Mouse (Mus musculus): ENCODE results near the gene Scimp. TPM values are rescaled to one million over a fixed set of nuclear protein-coding genes. Genes with fewer than 3 reads are reported as not detected.

Scimp gene
- total and polyA plus RNA-seq, 3 experiments = 0.21 to 0.79 (median 0.30) TPM

- TF ChIP-seq POLR2A (IDR thresholded peaks at IDR 0.05; ENCODE audit: low read depth, low read length) (no peak), ZMIZ1 (IDR thresholded peaks at IDR 0.05; ENCODE audit: low read depth, low read length) (no peak), MAFK (IDR thresholded peaks at IDR 0.05; ENCODE audit: insufficient replicate concordance, low read length) (no peak), NRF1 (IDR thresholded peaks at IDR 0.05; ENCODE audit: low read depth, low read length) (no peak), ZKSCAN1 (IDR thresholded peaks at IDR 0.05; ENCODE audit: borderline replicate concordance, low read depth, low read length) (no peak)
These were observed 3.2 kb upstream of the Scimp start (continued) for GRCm38 (mm10) chr11:70815498-70816078.

- H3K36me3 ChIP-seq (replicated peaks in 1 of 2; ENCODE audit: control insufficient read depth in 1 of 2, insufficient read depth in 1 of 2, low read length in 1 of 2) = no peaks in the 10 kb centered on the region
- no peak overlapping the region for H3K27ac ChIP-seq (ENCODE audit: insufficient read depth, low read depth)
- H3K9ac ChIP-seq (ENCODE audit: insufficient read depth, low read depth) = no peak overlapping the region
- DNase-seq (ENCODE audit: extremely low read depth) = no peak
- in situ Hi-C loops (cut with MboI; ENCODE audit: low pct_ligation_motif_present, low pct_unique_long_range_greater_than_20kb, low sequenced_read_pairs) = no loop called here
- H3K27me3 ChIP-seq (replicated peaks) = peaks cover 1% of the 10 kb centered on the region
- H3K4me3 ChIP-seq (replicated peaks in 1 of 3; ENCODE audit: low read depth in 2 of 3, low read length in 2 of 3, poor library complexity in 1 of 3) = no peak overlapping the region
- H3K4me2 ChIP-seq (ENCODE audit: insufficient read depth, low read depth, poor library complexity, severe bottlenecking) = no peak overlapping the region
- no peak for TF ChIP-seq CHD2 (IDR thresholded peaks at IDR 0.05; ENCODE audit: low read length)
- TF ChIP-seq MAX (IDR thresholded peaks at IDR 0.05; ENCODE audit: low read length) = no peak
- no peak for TF ChIP-seq EP300 (IDR thresholded peaks at IDR 0.05; ENCODE audit: low read length)
- TF ChIP-seq E2F4 (IDR thresholded peaks at IDR 0.05; ENCODE audit: insufficient replicate concordance, low read depth, low read length) = no peak
- no peak for TF ChIP-seq NELFE (IDR thresholded peaks at IDR 0.05; ENCODE audit: low read depth, low read length)
- no peak for TF ChIP-seq CHD1 (IDR thresholded peaks at IDR 0.05; ENCODE audit: low read depth, low read length)
- TF ChIP-seq HCFC1 (IDR thresholded peaks at IDR 0.05; ENCODE audit: low read depth, low read length) = no peak
- TF ChIP-seq UBTF (IDR thresholded peaks at IDR 0.05; ENCODE audit: low read depth, low read length) = no peak
- TF ChIP-seq MYC (IDR thresholded peaks at IDR 0.05; ENCODE audit: low read depth, low read length) = no peak
- H3K9me3 ChIP-seq (replicated peaks; ENCODE audit: low read length) = peaks cover 9% of the 10 kb centered on the region
- dilution Hi-C loops (cut with MboI; ENCODE audit: extremely low pct_ligation_motif_present, extremely low pct_unique_long_range_greater_than_20kb, low sequenced_read_pairs) = no loop called here
- H3K79me2 ChIP-seq (replicated peaks; ENCODE audit: control insufficient read depth, extremely low read depth, insufficient read depth, poor library complexity, severe bottlenecking) = no peaks in the 10 kb centered on the region
- peaks cover 9 to 36% of the 10 kb centered on the region in 2 experiments for H3K4me1 ChIP-seq (ENCODE audit: control insufficient read depth in 1 of 2, insufficient read depth in 2 of 2)
These were observed 2.7 kb upstream of the Scimp start for GRCm38 (mm10) chr11:70815071-70815470.

- in situ Hi-C loops (cut with MboI; ENCODE audit: low pct_ligation_motif_present, low pct_unique_long_range_greater_than_20kb, low sequenced_read_pairs) = loop anchor here (5.0 kb wide), 1 partner anchor 34 kb away; no protein-coding TSS in a partner anchor
These were observed 730 bp downstream of the Scimp start for GRCm38 (mm10) chr11:70811471-70812240.

More at GRCm38 (mm10) chr11:70811471-70812240, 730 bp downstream of the Scimp start:
- peaks cover 13 to 64% of the 10 kb centered on the region in 2 experiments for H3K4me1 ChIP-seq (ENCODE audit: control insufficient read depth in 1 of 2, insufficient read depth in 2 of 2)
- H3K27me3 ChIP-seq (replicated peaks) = no peaks in the 10 kb centered on the region
- dilution Hi-C loops (cut with MboI; ENCODE audit: extremely low pct_ligation_motif_present, extremely low pct_unique_long_range_greater_than_20kb, low sequenced_read_pairs) = no loop called here
- no peak overlapping the region for H3K27ac ChIP-seq (ENCODE audit: insufficient read depth, low read depth)
- H3K36me3 ChIP-seq (replicated peaks in 1 of 2; ENCODE audit: control insufficient read depth in 1 of 2, insufficient read depth in 1 of 2, low read length in 1 of 2) = no peaks in the 10 kb centered on the region
- TF ChIP-seq GABPA (IDR thresholded peaks at IDR 0.05; ENCODE audit: insufficient replicate concordance, low read depth, low read length) (no peak), JUND (conservative IDR thresholded peaks at IDR 0.05; ENCODE audit: low read depth, low read length) (no peak), PAX5 (IDR thresholded peaks at IDR 0.05; ENCODE audit: low read length) (no peak), ZMIZ1 (IDR thresholded peaks at IDR 0.05; ENCODE audit: low read depth, low read length) (no peak), RCOR1 (conservative IDR thresholded peaks at IDR 0.05; ENCODE audit: low read depth, low read length) (no peak), SIN3A (IDR thresholded peaks at IDR 0.05; ENCODE audit: low read length) (no peak), EP300 (IDR thresholded peaks at IDR 0.05; ENCODE audit: low read length) (no peak), BHLHE40 (IDR thresholded peaks at IDR 0.05; ENCODE audit: low read depth, low read length) (no peak), CHD2 (IDR thresholded peaks at IDR 0.05; ENCODE audit: low read length) (no peak), JUN (IDR thresholded peaks at IDR 0.05; ENCODE audit: insufficient read depth, low read depth, low read length) (no peak), ZKSCAN1 (IDR thresholded peaks at IDR 0.05; ENCODE audit: borderline replicate concordance, low read depth, low read length) (no peak), ZNF384 (IDR thresholded peaks at IDR 0.05; ENCODE audit: low read depth, low read length) (no peak), USF1 (IDR thresholded peaks at IDR 0.05; ENCODE audit: low read depth, low read length) (no peak), MEF2A (IDR thresholded peaks at IDR 0.05; ENCODE audit: borderline replicate concordance, low read depth, low read length) (no peak), MAX (IDR thresholded peaks at IDR 0.05; ENCODE audit: low read length) (no peak), HCFC1 (IDR thresholded peaks at IDR 0.05; ENCODE audit: low read depth, low read length) (no peak), NELFE (IDR thresholded peaks at IDR 0.05; ENCODE audit: low read depth, low read length) (no peak)
- H3K9ac ChIP-seq (ENCODE audit: insufficient read depth, low read depth) = no peak overlapping the region
- DNase-seq (ENCODE audit: extremely low read depth) = no peak
- no peak overlapping the region for H3K4me3 ChIP-seq (replicated peaks in 1 of 3; ENCODE audit: low read depth in 2 of 3, low read length in 2 of 3, poor library complexity in 1 of 3)
- H3K79me2 ChIP-seq (replicated peaks; ENCODE audit: control insufficient read depth, extremely low read depth, insufficient read depth, poor library complexity, severe bottlenecking) = no peaks in the 10 kb centered on the region
- no peak overlapping the region for H3K4me2 ChIP-seq (ENCODE audit: insufficient read depth, low read depth, poor library complexity, severe bottlenecking)
- H3K9me3 ChIP-seq (replicated peaks; ENCODE audit: low read length) = no peaks in the 10 kb centered on the region
